Mouse (Mus musculus) spleen, adult 2 months (tissue): ENCODE results near the gene Trem2.

Experiments
- CTCF ChIP-seq: fragments of 200-500 bp; IDR thresholded peaks from 2 replicates; pipeline ENCODE4 v1.5.1; 2011; ENCODE audit warnings: mild to moderate bottlenecking, inconsistent platforms; ENCODE audit not compliant: insufficient read depth, insufficient read length, insufficient replicate concordance; ENCODE audit errors: extremely low read depth
- POLR2A ChIP-seq: fragments of 200-500 bp; IDR thresholded peaks from 2 replicates; pipeline ENCODE4 v1.6.1; 2011; ENCODE audit warnings: low read depth, low read length, inconsistent platforms

- TF ChIP-seq POLR2A, result no peak
- no peak for TF ChIP-seq CTCF
These were observed 3.1 kb upstream of the Trem2 start for GRCm38 (mm10) chr17:48343065-48343464.
